Mouse (Mus musculus) heart, postnatal 10 days (tissue): ENCODE measurements around the gene Dydc2. TPM values are rescaled to one million over a fixed set of nuclear protein-coding genes. Genes with fewer than 3 reads are reported as not detected.
A peak's percentile ranks its signal among the peaks of the same experiment; 100 is the strongest.
"Not testable (repeated sequence)": the region's sequence is repeated elsewhere in the genome, so short reads cannot be mapped to it uniquely, and the experiment has no call there.

Experiments
- DNase-seq, 2 experiments: peaks; one replicate each; pipeline ENCODE4 v3.0.0; 2021
- intact Hi-C: fragments of 180-260 bp; cut with DNase I; formaldehyde crosslinking; loops from one replicate; pipeline ENCODE4 v1.15.1; 2025
- total RNA-seq, 2 experiments: library from RNA; stranded (reverse); gene quantifications; 2 replicates each; pipeline ENCODE4 v1.2.3; 2021

Gene Dydc2
- not detected for total RNA-seq

- intact Hi-C loops = no loop called here
- DNase-seq = no peak
These were observed at the start of gene Dydc2 for GRCm38 (mm10) chr14:41069108-41069507. Gene Dydc2 (minus strand): TSS chr14:41069208.

GRCm38 (mm10) chr14:41116271-41116670 is 47.3 kb upstream of the Dydc2 start:
- intact Hi-C loops = no loop called here
- DNase-seq = no peak

DNA sequence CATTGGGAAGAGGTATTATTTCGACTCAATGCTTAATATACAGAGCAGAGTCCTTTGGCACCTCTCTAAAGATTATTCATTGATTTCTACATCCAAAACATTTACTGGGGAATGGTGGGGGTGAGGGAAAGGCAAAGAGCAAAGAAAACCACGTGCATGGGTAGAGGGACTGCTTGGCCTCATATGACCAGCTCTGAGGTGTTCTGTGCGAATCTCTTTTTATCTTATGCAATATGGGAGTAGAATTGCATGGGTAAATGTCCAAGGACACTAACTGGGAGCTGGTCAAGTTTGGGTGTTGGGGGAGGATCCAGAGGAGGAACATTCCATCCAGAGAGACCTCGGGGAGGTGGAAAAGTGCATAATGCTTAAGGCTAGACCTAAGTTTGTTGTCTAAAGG is 43.9 kb upstream of the Dydc2 start:
- intact Hi-C loops = no loop called here
- DNase-seq = no peak

GRCm38 (mm10) chr14:41111031-41111668 is 42.1 kb upstream of the Dydc2 start:
- intact Hi-C loops = no loop called here
- no peak for DNase-seq

DNA sequence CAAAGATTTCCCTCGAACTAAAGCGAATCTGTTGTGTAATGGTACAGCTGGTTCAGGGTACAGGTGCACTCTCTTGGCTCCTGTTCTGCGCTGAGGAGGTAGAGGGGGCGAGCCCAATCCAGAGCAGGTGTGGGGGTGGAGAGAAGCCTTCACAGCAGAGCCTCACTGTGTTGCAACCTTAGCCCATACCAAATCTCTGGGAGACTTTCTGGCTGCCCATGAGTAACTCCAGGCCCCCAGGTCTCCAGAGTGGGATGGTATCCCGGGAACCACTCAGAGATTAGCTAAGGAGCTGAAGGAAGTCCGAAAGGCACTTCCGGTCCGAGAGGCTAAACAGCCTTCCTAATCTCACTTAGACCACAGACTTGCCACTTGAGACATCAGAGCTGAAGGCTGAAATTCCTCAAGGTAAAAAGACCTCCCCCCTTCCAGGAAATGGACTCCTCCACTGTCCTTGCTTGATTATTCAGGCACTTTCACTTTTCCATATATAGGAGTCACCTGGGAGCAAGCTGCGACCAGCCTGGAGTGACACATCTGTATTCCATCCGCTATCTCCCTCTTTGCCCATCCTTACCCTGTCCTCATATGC is 35.9 kb upstream of the Dydc2 start, which contains the start of gene Mat1a:
Gene Mat1a (plus strand): TSS at position 183 of the 592 bp plus-strand sequence.
- intact Hi-C loops = no loop called here

DNA sequence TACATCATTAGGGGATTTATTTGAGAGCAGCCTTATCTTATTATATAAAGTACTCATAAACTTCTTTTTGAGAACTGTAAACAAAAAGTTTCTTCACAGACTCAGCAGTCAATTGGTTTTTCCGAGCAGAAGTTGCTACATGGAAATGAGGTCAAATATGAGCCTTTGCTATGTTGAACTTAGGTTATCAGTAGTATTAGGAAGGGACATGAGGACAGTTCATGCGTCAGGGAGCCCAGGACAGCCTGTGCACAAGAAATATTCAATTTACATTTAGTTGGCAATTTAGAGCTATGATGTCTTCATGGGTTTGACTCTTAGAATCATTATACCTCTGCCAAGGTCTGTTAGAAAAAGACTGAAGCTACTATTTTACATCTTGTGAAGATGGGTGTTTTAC is 33.3 kb upstream of the Dydc2 start:
- intact Hi-C loops = no loop called here
- DNase-seq = no peak

More for the DNA sequence above, 35.9 kb upstream of the Dydc2 start, which contains the start of gene Mat1a:
- no peak for DNase-seq

GRCm38 (mm10) chr14:41101242-41101641 is 32.2 kb upstream of the Dydc2 start:
- no peak for DNase-seq
- intact Hi-C loops = no loop called here

DNA sequence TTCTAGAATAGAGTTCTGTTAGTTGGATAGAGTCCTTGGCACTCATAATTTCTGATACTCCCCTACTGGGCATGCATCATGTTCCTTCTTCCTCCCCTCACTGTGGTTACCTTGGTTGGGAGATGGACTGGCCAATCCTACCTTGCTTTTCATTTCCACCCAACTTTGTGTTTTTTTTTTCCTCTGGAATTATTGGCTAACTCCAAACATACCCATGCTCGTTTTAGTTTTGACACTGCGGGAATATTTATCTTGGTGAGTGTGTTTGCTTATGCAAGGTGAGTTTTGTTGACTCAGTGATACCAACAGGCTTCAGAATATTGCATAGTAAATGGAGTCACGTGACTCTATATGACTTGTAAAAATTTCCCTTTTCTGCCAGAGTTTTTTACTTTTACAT is 31.7 kb upstream of the Dydc2 start:
- intact Hi-C loops = no loop called here
- DNase-seq = no peak

DNA sequence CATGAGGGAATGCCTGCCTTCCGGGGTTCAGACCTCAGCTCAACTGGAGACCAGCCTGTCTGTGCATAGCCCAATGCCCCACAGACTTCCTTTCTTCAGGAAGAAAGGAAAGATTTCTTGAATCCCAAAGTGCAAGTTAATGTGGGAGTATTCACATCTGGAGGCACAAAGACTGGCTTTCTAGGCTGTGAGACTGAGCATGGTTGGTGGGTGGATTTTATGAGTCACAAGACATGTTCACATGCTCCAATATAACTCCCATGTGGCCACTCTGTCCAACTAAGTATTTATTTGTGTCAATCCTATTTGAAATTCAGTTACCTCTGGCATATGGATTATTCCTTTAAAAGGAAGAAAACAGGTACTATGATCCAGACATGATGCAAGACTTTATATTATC is 29.7 kb upstream of the Dydc2 start:
- intact Hi-C loops = no loop called here
- DNase-seq = no peak

DNA sequence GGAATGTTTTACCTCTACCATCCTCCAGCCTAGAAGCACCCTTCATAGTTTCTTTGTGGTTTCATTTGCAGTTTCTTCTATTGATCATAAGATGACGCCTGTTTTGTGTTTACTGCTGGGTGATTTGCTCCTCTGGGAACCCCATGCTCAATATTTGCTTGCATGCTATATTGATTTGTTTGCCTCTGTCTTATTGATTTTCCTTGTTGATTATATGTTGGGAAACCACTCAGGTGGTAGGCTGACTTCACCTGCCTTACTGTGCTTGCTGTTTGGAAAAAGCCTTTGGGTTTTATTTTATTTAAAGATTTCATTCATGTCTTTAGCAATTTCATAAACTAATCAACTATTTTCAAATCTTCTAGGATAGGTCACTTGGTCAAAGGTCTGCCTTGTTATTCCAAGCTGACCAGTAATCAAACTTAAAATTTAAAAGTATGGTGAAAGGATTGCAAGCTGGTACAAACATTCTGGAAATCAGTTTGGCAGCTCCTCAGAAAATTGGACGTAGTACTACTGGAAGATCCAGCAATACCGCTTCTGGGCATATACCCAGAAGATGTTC is 27.4 kb upstream of the Dydc2 start:
- intact Hi-C loops = no loop called here
- no peak for DNase-seq

- intact Hi-C loops = no loop called here
These were observed 25.1 kb upstream of the Dydc2 start for GRCm38 (mm10) chr14:41094114-41094513.

GRCm38 (mm10) chr14:41090777-41091176 is 21.8 kb upstream of the Dydc2 start:
- DNase-seq = peak; percentile 12 to 27
- intact Hi-C loops = loop anchor here (1.0 kb wide), 1 partner anchor 73 kb away; no protein-coding TSS in a partner anchor

More at GRCm38 (mm10) chr14:41094114-41094513, 25.1 kb upstream of the Dydc2 start:
- DNase-seq = peak in 1 of 2 experiments; percentile 3

DNA sequence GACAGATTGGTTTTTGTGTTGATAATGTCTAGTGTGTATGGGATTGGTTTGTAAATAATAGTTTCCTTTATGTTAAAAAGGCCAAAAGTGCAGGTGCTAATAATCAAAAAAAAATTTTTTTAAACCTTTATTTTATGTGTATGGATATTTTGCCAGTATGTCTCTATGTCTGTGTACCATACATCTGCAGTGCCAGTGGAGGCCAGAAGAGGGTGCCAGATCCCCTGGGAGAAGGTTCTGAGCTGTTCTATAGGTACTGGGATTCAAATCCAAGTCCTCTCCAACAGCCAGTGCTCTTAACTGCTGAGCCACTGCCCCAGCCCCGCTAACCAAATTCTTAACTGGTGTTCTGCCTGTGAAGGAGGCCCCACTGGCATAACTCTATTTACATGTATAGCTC is 18.5 kb upstream of the Dydc2 start:
- no peak for DNase-seq
- intact Hi-C loops = no loop called here

DNA sequence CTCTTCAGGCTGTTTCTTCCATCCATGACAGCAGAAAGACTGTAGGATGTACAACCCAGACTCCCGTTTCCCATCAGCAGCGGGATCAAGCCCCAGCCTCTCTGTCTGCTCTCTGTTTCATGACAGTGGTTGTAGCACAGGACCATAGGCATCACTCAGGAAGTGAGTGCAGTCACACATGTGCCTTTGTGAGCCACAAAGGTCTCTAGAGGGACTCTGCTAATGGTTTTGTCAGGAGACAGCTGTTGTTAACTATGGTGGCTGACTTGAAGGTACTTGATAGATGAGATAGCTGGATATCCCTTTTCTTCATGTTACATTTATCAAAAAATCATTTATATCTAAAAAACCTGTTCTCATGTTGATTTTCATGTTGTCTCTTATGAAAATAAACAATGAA is 13.4 kb upstream of the Dydc2 start:
- intact Hi-C loops = no loop called here
- no peak for DNase-seq

DNA sequence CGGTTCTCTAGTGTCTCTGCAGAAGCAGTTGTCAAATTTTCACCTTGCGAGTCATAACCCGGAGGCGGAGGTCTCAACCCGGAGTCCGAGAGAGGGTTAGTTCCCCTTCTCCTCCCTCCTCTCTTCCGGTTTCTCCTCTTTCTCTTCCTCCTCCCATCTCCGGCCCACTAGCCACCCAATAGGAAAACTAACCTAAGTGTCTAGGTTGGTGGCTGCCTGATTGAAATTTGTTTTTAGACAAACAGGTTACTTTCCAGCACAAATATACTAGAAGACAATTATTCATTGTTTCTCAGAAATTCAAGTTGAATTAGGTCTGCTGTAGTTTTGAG is 3.9 kb upstream of the Dydc2 start:
- DNase-seq = no peak
- intact Hi-C loops = no loop called here

GRCm38 (mm10) chr14:41072229-41072943 is 3.4 kb upstream of the Dydc2 start, which contains the start of gene Dydc1:
Gene Dydc1 (plus strand): TSS chr14:41072911.
- intact Hi-C loops = no loop called here

GRCm38 (mm10) chr14:41070343-41070742 is 1.3 kb upstream of the Dydc2 start:
- no peak for DNase-seq

More at GRCm38 (mm10) chr14:41072229-41072943, 3.4 kb upstream of the Dydc2 start, which contains the start of gene Dydc1:
- peak; percentile 55 to 69 for DNase-seq

GRCm38 (mm10) chr14:41066416-41066815 is 2.6 kb downstream of the Dydc2 start:
- intact Hi-C loops = no loop called here
- DNase-seq = no peak

More at GRCm38 (mm10) chr14:41070343-41070742, 1.3 kb upstream of the Dydc2 start:
- intact Hi-C loops = no loop called here

GRCm38 (mm10) chr14:41065168-41065567 is 3.8 kb downstream of the Dydc2 start:
- intact Hi-C loops = no loop called here

DNA sequence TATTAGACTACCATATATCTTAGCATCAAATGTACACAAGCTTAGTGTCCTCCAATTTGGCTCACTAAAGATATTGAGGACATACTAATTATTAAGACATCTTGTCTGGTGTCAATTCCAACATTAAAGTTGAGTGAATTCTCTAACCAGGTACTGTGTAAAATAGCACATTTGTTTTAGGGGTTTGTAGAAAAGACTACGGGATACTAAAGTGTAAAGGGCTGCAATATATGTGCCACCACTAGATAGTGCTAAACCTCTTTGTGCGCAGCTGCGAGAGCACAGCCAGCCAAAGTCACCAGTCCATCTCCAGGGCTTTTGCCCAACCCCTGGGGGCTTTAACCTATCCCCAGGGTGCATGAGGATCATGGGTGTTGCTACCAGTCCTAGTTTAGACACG is 15.8 kb downstream of the Dydc2 start:
- DNase-seq = peak in 1 of 2 experiments; percentile 16
- intact Hi-C loops = not testable (repeated sequence)

More at GRCm38 (mm10) chr14:41065168-41065567, 3.8 kb downstream of the Dydc2 start:
- peak in 1 of 2 experiments; percentile 7 for DNase-seq

GRCm38 (mm10) chr14:41052481-41052880 is 16.5 kb downstream of the Dydc2 start:
- no peak for DNase-seq
- intact Hi-C loops = no loop called here
